Mouse (Mus musculus) kidney, postnatal 36 days (tissue): ENCODE data around the gene Nkg7.
A peak's percentile ranks its signal among the peaks of the same experiment; 100 is the strongest.
"Not testable (repeated sequence)": the region's sequence is repeated elsewhere in the genome, so short reads cannot be mapped to it uniquely, and the experiment has no call there.

ENCODE experiments used
- DNase-seq, 2 experiments: peaks; one replicate each; pipeline ENCODE4 v3.0.0; 2021 to 2022; ENCODE audit warnings: mixed read lengths in 2 of 2

Nkg7 gene

DNA sequence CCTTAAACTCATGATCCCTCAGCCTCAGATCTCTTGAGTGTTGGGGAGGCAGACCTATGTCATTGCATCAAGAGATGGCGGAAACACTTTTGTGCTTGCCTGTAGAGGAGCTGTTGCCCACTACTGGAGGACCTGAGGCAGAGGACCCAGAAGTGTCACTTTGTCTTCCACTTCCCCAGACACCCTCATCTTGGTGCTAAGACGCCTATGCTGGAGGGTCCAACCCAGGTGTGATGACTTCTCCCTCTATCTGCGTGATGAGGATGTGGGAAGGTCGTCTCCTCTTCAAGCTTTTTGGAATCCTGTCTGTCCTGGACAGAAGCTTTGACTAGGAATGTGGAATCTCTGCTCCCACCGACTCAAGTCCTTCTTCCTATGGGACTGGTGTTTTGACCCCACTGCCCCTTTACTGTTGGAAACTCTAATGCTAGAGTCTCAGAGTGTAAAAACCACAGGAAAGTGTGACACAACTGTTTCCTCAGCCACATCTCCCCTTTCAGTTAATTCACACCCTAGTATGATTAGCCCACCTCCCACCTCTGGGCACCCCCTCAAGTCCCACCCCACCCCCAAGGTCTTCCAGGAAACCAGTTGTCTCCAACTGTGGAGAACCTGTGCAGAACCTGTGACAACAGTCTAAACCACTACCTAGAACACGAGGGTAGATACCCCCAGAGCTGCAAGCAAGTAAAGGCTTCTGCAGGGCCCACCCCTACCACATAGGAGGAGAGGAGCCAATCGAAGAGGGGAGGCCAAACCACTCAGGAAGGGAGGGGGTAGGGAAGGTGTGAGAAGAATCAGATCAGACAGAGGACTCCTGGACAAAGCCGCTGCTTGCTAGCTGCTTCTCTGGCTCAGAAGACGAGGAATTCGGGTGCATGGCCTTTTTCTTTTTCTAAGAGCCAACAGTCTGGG lies at the start of gene Nkg7:
TSS of gene Nkg7 (plus strand) at position 733 of the 915 bp plus-strand sequence.
- DNase-seq = no peak

- DNase-seq = no peak
Observed at GRCm38 (mm10) chr7:43392349-43393121, 44.3 kb upstream of the Nkg7 start.

DNA sequence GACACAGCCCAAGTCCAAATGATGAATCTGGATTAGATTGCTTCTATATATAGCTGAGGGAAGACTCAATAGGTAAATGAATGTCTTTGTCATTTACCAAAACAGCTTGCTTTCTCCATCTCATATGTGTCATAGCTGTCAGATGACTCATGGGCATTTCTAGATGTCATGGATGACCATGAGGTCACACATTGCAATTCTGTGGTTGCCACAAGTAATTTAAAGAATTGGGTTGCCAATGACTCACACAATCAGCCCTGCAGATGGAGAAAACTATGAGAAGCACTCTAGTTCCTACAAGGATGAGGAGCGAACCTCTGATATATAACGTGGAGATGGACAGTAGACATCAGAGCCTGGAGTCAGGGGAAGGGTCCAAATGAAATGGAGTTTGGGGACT lies 37.4 kb upstream of the Nkg7 start:
- DNase-seq = no peak

DNA sequence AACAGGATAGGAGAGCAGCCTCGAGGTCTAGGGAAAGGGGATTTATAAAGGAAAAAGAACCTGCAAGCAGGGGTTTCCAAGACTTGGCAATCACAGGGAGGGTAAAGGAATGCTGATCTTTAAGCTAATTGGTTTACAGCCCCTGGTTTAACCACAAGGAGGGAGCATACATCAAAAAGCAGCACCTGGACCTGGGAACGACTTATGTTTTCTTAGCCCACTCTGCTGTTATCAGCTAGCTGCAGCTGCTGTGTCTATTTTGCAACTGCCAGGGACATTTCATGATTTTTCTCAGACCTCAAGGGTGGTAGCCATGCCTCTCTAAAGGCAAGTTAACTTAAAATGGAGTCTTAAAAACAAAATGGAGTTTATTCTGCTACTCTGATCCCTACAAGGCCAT lies 34.2 kb upstream of the Nkg7 start:
- DNase-seq = no peak

- DNase-seq = no peak
Observed at GRCm38 (mm10) chr7:43407573-43407972, 29.3 kb upstream of the Nkg7 start.

- DNase-seq = no peak
Observed at GRCm38 (mm10) chr7:43408131-43408553, 28.7 kb upstream of the Nkg7 start, which contains the start of gene Siglecg. Gene Siglecg (plus strand): TSS chr7:43408204.

DNA sequence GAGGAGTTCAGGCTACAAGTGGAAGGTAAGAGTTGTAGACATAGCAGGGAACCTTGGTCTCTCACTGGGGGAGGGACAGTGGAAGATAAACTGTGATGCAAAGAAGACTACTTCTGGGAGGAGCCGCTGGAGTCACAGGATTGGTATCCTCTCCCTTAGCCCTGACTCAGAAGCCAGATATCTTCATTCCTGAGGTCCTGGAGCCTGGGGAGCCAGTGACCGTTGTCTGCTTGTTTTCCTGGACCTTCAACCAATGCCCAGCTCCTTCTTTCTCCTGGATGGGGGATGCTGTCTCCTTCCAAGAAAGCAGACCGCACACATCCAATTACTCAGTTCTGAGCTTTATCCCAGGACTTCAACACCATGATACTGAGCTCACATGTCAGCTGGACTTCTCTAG lies 27.8 kb upstream of the Nkg7 start:
- no peak for DNase-seq

DNA sequence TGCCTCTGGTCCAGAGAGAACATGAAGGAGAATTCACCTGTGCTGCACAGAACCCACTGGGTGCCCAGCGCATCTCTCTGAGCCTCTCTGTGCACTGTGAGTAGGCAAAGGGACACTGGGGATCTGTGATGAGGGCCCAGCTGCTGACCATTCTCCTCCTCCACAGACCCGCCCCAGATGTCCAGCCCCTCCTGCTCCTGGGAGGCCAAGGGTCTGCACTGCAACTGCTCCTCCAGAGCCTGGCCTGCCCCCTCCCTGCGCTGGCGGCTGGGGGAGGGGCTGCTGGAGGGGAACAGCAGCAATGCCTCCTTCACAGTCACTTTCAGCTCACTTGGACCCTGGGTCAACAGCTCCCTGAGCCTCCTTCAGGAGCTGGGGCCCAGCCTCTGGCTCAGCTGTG lies 25.1 kb upstream of the Nkg7 start:
- DNase-seq = not testable (repeated sequence)

- DNase-seq = peak in 1 of 2 experiments; percentile 17
Observed at GRCm38 (mm10) chr7:43417298-43417697, 19.6 kb upstream of the Nkg7 start.

GRCm38 (mm10) chr7:43422995-43423617 lies 13.8 kb upstream of the Nkg7 start:
- DNase-seq = peak; percentile 86 to 96

DNA sequence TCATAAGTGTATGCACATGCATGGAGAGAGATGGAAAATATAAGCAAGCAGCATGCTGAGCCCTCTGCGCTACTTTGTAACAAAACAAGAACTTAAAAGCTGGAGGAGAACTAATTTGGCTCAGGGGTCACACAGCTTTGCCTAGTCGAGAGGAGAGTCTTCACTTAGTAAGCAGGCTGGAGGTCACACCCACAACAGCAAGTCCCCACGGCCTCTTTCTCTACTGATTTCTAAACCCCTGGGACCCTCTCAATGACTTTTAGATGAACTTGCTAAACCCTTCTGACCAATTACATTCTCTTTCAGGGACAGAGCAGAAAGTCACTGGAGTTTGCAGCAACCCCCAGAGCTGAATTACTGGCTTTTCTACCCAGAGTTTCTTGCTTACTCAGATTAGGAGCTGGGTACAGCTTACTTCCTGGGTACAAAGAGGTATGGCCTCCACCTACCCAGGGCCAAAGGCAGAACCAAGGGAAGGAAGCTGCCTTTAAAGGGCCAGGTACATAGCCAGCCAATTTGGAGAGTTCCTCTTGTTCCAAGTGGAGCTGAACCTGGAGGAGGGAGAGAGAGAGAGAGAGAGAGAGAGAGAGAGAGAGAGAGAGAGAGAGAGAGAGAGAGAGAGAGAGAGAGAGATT lies 12.8 kb upstream of the Nkg7 start:
- DNase-seq = no peak

GRCm38 (mm10) chr7:43427406-43427805 lies 9.5 kb upstream of the Nkg7 start, which contains the start of gene Lim2:
Gene Lim2 (plus strand): TSS chr7:43427670.
- DNase-seq = no peak

DNA sequence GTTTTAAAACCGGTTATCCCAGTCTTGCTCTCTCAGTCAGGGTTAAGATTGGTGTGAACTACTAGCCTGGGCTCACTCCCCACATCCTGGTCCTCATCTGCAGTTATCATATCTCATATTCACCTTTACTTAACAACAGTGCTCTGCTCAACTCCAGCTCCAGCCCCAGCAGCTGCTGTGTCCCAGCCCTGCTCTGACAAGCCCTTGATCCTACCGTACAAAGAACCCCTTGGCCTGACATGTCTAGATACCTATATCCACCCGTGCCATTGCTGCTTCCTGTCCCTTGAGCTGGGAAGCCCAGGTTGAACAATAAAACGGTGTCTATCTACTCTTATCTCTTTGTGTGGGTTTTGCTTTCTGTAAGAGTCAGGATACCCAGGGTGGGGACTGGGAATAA lies 7.4 kb upstream of the Nkg7 start:
- no peak for DNase-seq

GRCm38 (mm10) chr7:43432891-43433290 lies 4.0 kb upstream of the Nkg7 start:
- no peak for DNase-seq

- DNase-seq = no peak
Observed at GRCm38 (mm10) chr7:43434676-43435075, 2.2 kb upstream of the Nkg7 start.

GRCm38 (mm10) chr7:43438611-43439010 lies 1.7 kb downstream of the Nkg7 start:
- DNase-seq = no peak

GRCm38 (mm10) chr7:43440482-43440881 lies 3.6 kb downstream of the Nkg7 start, which contains the start of gene Cldnd2:
Gene Cldnd2 (plus strand): TSS chr7:43440782.
- no peak for DNase-seq

GRCm38 (mm10) chr7:43441071-43441470 lies 4.2 kb downstream of the Nkg7 start:
- DNase-seq = peak; percentile 40 to 60

- peak in 1 of 2 experiments; percentile 32 for DNase-seq
Observed at GRCm38 (mm10) chr7:43442684-43443083, 5.8 kb downstream of the Nkg7 start.

DNA sequence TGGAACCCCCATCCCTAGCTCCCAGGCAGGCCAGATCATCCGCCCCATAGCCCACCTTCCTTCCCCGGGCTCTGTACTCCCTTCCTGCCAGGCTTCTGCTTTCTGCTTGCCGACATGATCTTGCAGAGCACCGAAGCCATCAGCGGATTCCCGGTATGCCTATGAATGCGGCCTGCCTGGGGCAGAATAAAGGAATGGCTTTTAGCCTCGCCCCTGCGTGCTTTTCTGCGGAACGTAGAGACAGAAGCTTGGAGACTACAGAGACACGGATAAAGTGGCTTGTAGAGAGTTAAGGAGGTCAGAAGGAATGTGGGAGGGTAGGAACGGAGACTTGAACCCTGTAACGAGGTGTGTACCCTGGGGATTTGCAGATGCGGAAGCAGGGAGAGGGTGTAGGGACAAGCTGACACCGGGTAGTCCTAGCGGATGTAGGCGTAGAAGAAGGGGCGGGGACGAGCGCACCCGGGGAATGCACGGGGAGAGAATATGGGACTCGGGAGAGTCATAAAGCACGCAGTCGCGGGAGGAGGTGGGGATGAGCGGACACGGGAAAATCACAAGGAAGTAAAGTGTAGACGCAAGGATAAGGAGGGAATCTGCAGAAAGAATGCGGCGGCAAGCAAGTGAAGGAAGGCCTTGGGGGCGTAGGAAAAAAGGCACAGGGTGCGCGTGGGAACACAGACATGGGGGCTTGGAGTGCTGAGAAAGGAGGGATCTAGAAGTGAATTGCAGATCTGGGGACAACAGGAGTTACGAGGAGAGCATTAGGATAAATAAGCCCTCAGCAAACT lies 6.4 kb downstream of the Nkg7 start:
- DNase-seq = peak; percentile 89 to 92

GRCm38 (mm10) chr7:43443917-43444293 lies 7.0 kb downstream of the Nkg7 start, which contains the start of the genes Etfb and Gm45233:
Gene Etfb (plus strand): TSS chr7:43444083.
Gene Gm45233 (plus strand): TSS chr7:43444128.
- peak; percentile 97 to 98 for DNase-seq

- DNase-seq = peak; percentile 70 to 89
Observed at GRCm38 (mm10) chr7:43447801-43448200, 10.9 kb downstream of the Nkg7 start.
